Mouse (Mus musculus) kidney, postnatal 0 days (tissue): Measurements from ENCODE around the gene Herc2. TPM values are rescaled to one million over a fixed set of nuclear protein-coding genes. Genes with fewer than 3 reads are reported as not detected.

Experiments
- ATAC-seq: fragments of 200-750 bp; cut with Nextera tagmentation; replicated peaks from 2 replicates; pipeline ENCODE4 v1.8.0; 2017; ENCODE audit warnings: low read depth, moderate number of reproducible peaks, moderate TSS enrichment, moderate library complexity; ENCODE audit not compliant: low FRiP score
- DNase-seq: peaks from one replicate; pipeline ENCODE4 v3.0.0-alpha.2; 2016; ENCODE audit warnings: low spot score
- H3K27ac ChIP-seq: fragments of 300-500 bp; sonication (generic); 2 replicates; pipeline ENCODE4 v1.5.1; 2014; ENCODE audit warnings: mild to moderate bottlenecking
- H3K27me3 ChIP-seq: fragments of 300-500 bp; sonication (generic); 2 replicates; pipeline ENCODE4 v1.6.1; 2014; ENCODE audit warnings: low read length, mixed read lengths; ENCODE audit not compliant: insufficient read depth
- H3K36me3 ChIP-seq: fragments of 300-500 bp; sonication (generic); 2 replicates; pipeline ENCODE4 v1.6.1; 2014; ENCODE audit warnings: low read length, mixed read lengths; ENCODE audit not compliant: insufficient read depth
- H3K4me1 ChIP-seq: fragments of 300-500 bp; sonication (generic); replicated peaks from 2 replicates; pipeline ENCODE4 v1.6.1; 2014; ENCODE audit warnings: antibody characterized with exemption, low read length, mixed read lengths; ENCODE audit not compliant: insufficient read depth
- H3K4me2 ChIP-seq: fragments of 300-500 bp; sonication (generic); 2 replicates; pipeline ENCODE4 v1.6.1; 2014; ENCODE audit warnings: mild to moderate bottlenecking, low read length, moderate library complexity, mixed read lengths
- H3K4me3 ChIP-seq: fragments of 300-500 bp; sonication (generic); replicated peaks from 2 replicates; pipeline ENCODE4 v1.5.1; 2014; ENCODE audit warnings: low read depth, low read length
- H3K9ac ChIP-seq: fragments of 300-500 bp; sonication (generic); 2 replicates; pipeline ENCODE4 v1.6.1; 2014; ENCODE audit warnings: low read depth, low read length
- H3K9me3 ChIP-seq: fragments of 300-500 bp; sonication (generic); replicated peaks from 2 replicates; pipeline ENCODE4 v1.6.1; 2016; ENCODE audit warnings: low read length, inconsistent platforms, mixed read lengths
- CTCF ChIP-seq: IDR thresholded peaks from 2 replicates; pipeline ENCODE4 v1.5.1; 2016; ENCODE audit warnings: antibody characterized with exemption, low read depth, mild to moderate bottlenecking, moderate library complexity
- WGBS: fragments of 180-500 bp; shearing (Covaris S2); extraction: QIAGEN DNeasy Blood & Tissue Kit; methylation state at CpG from one replicate; pipeline ENCODE4 v1.1.7; 2014; 5-methylcytosine and 5-hydroxymethylcytosine counted together
- polyA plus RNA-seq: library from polyadenylated mRNA; unstranded; fragments of >200 nt; fragmentation: Nextera tagmentation; extraction: Ambion mirVana; gene quantifications from 2 replicates; pipeline ENCODE4 v1.2.1, GENCODE M21; 2015

The Herc2 gene
- polyA plus RNA-seq, 1 experiment from 2014 or later, result 15.6 TPM

- no peak overlapping the region for H3K4me3 ChIP-seq
- no peak overlapping the region for H3K27ac ChIP-seq
- peaks cover 17% of the 10 kb centered on the region; the same call in 1 of the 2 replicates for H3K36me3 ChIP-seq
- H3K9ac ChIP-seq, result no peak overlapping the region
- DNase-seq (no peak), ATAC-seq (no peak)
- TF ChIP-seq CTCF, result no peak
- H3K4me2 ChIP-seq, result no peak overlapping the region
- H3K9me3 ChIP-seq, result no peaks in the 10 kb centered on the region
- H3K27me3 ChIP-seq, result no peaks in the 10 kb centered on the region
- no peaks in the 10 kb centered on the region for H3K4me1 ChIP-seq
- 78% methylated on average over 5 of the region's 5 CpGs for WGBS
Observed at GRCm38 (mm10) chr7:56102293-56102847, 52.4 kb downstream of the Herc2 start.

GRCm38 (mm10) chr7:56112999-56113398 is 63.0 kb downstream of the Herc2 start:
- H3K4me3 ChIP-seq, result no peak overlapping the region
- no peaks in the 10 kb centered on the region for H3K4me1 ChIP-seq
- no peak overlapping the region for H3K9ac ChIP-seq
- 82% methylated on average over 6 of the region's 6 CpGs for WGBS
- H3K9me3 ChIP-seq, result no peaks in the 10 kb centered on the region
- DNase-seq, result no peak
- peaks cover 21% of the 10 kb centered on the region for H3K36me3 ChIP-seq
- ATAC-seq, result no peak
- H3K27me3 ChIP-seq, result no peaks in the 10 kb centered on the region
- no peak overlapping the region for H3K4me2 ChIP-seq
- no peak for TF ChIP-seq CTCF
- H3K27ac ChIP-seq, result no peak overlapping the region

- H3K27me3 ChIP-seq, result no peaks in the 10 kb centered on the region
- no peak overlapping the region for H3K27ac ChIP-seq
- DNase-seq (no peak), ATAC-seq (no peak)
- no peak overlapping the region for H3K9ac ChIP-seq
- no peak for TF ChIP-seq CTCF
- WGBS, result 57% methylated on average over 1 of the region's 1 CpGs
- peaks cover 10% of the 10 kb centered on the region for H3K36me3 ChIP-seq
- no peaks in the 10 kb centered on the region for H3K9me3 ChIP-seq
- H3K4me2 ChIP-seq, result no peak overlapping the region
- H3K4me1 ChIP-seq, result no peaks in the 10 kb centered on the region
- no peak overlapping the region for H3K4me3 ChIP-seq
Observed at GRCm38 (mm10) chr7:56114148-56114547, 64.2 kb downstream of the Herc2 start.

GRCm38 (mm10) chr7:56120968-56121367 is 71.0 kb downstream of the Herc2 start:
- H3K4me3 ChIP-seq, result no peak overlapping the region
- no peak overlapping the region for H3K4me2 ChIP-seq
- H3K9me3 ChIP-seq, result no peaks in the 10 kb centered on the region
- H3K4me1 ChIP-seq, result no peaks in the 10 kb centered on the region
- ATAC-seq (no peak), DNase-seq (no peak)
- H3K36me3 ChIP-seq, result peaks cover 10% of the 10 kb centered on the region
- H3K27ac ChIP-seq, result no peak overlapping the region
- no peaks in the 10 kb centered on the region for H3K27me3 ChIP-seq
- 87% methylated on average over 7 of the region's 7 CpGs for WGBS
- TF ChIP-seq CTCF, result no peak
- no peak overlapping the region for H3K9ac ChIP-seq

- Histone ChIP-seq H3K9ac (no peak overlapping the region), H3K27me3 (no peaks in the 10 kb centered on the region), H3K9me3 (no peaks in the 10 kb centered on the region), H3K27ac (no peak overlapping the region), H3K4me2 (no peak overlapping the region), H3K4me1 (no peaks in the 10 kb centered on the region), H3K4me3 (no peak overlapping the region), H3K36me3 (peaks cover 12% of the 10 kb centered on the region)
- 95% methylated on average over 5 of the region's 5 CpGs for WGBS
- ATAC-seq (no peak), DNase-seq (no peak)
- no peak for TF ChIP-seq CTCF
Observed at GRCm38 (mm10) chr7:56121425-56121824, 71.4 kb downstream of the Herc2 start.

GRCm38 (mm10) chr7:56128080-56128479 is 78.1 kb downstream of the Herc2 start:
- no peak overlapping the region for H3K27ac ChIP-seq
- no peak for TF ChIP-seq CTCF
- ATAC-seq, result no peak
- no peaks in the 10 kb centered on the region for H3K4me1 ChIP-seq
- H3K9ac ChIP-seq, result no peak overlapping the region
- peaks cover 13% of the 10 kb centered on the region for H3K36me3 ChIP-seq
- no peak overlapping the region for H3K4me3 ChIP-seq
- WGBS, result 85% methylated on average over 3 of the region's 3 CpGs
- H3K4me2 ChIP-seq, result no peak overlapping the region
- no peak for DNase-seq
- no peaks in the 10 kb centered on the region for H3K27me3 ChIP-seq
- no peaks in the 10 kb centered on the region for H3K9me3 ChIP-seq

- Histone ChIP-seq H3K27me3 (no peaks in the 10 kb centered on the region), H3K27ac (no peak overlapping the region), H3K4me3 (no peak overlapping the region), H3K4me2 (no peak overlapping the region), H3K36me3 (peaks cover 21% of the 10 kb centered on the region), H3K9me3 (no peaks in the 10 kb centered on the region), H3K9ac (no peak overlapping the region), H3K4me1 (no peaks in the 10 kb centered on the region)
- ATAC-seq (no peak), DNase-seq (no peak)
- WGBS, result 90% methylated on average over 3 of the region's 3 CpGs
- no peak for TF ChIP-seq CTCF
Observed at GRCm38 (mm10) chr7:56129577-56129976, 79.6 kb downstream of the Herc2 start.
